1 mouse cellular context compared by ENCODE assay signal in the genomic region with DNA sequence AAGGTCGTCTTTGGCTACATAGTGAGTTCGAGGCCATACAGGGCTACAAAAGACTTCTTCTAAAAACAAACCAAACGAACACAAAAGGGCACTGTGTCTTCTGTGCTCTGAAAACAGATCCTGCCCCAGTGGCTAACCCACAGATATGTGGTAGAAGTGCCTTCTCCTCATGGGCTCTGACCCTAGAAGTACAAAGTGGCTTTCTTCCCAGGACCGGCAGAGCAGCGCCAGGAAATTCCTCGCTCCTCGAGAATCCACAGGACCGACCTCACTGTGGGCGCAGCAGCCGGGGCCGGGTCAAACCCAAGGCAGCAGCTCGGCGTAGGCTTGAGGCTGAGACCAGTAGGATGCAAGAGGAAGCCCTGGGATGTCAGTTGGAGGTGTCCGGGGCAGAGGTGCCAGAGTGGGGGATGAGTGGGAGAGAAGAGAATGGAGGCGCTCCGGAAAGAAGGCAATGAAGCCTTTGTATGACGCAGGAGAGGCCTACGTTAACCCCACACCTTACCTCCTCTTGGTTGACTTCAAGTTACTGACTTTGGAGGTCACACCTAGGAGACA.
TF ChIP-seq lines count a peak whose summit lies in the region.

No protein-coding gene starts in this region.

TF ChIP-seq in MEL, 35 proteins besides CTCF, POLR2A, EP300 and RAD21:
- no peak for TF ChIP-seq ZMIZ1 (IDR thresholded peaks at IDR 0.05; ENCODE audit: low read depth, low read length)
